Mouse (Mus musculus) spleen, postnatal 4 days (tissue): Measurements from ENCODE around the gene B9d2.

Source experiments
- DNase-seq, 2 experiments: peaks; one replicate each; pipeline ENCODE4 v3.0.0; 2022; ENCODE audit warnings: low spot score in 2 of 2

The B9d2 gene

GRCm38 (mm10) chr7:25680514-25681258, at the start of gene B9d2:
B9d2 (plus strand) TSS chr7:25680780.
- peak; percentile 99 to 100 for DNase-seq

DNA sequence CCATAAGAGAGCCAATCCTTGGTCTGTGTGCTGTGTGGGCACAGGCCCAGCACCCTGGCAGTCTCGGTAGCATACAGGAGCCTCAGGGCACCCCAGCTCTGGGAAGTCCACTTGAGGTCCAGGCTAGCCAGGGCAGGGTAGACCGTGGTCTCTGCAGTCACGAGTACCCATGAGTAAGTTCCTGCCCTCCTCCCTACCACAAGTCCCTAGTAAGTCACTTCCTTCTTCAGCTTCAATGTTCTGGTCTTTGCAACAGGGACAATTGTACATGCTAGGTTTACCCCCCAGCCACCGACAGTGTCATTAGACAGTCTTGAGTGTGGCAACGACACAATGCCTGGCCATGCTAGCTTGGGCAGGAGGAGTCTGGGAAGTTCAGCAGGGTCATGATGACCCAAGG, 47.9 kb upstream of the B9d2 start:
- no peak for DNase-seq

DNA sequence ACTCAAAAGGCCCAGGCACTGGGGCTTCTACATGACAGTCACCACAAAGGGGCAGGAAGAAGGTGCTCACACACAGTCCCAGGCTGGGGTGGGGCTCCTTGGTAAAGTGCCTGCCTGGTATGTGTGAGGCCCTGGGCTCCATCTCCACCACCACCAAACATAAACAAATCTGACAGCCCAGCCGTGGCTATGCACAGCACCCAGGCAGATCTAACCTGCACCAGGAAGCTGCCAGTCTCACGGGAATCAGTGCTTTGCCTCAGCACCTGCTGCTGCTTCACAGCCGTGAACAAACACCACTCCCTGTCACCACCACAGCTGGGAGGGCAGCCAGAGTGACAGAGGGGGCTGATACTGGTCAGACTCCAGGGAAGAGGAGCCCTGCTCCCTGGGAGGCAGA, 44.2 kb upstream of the B9d2 start:
- peak; percentile 68 to 78 for DNase-seq

GRCm38 (mm10) chr7:25637099-25637498, 43.5 kb upstream of the B9d2 start:
- no peak for DNase-seq

GRCm38 (mm10) chr7:25639754-25640153, 40.8 kb upstream of the B9d2 start:
- DNase-seq = no peak

DNA sequence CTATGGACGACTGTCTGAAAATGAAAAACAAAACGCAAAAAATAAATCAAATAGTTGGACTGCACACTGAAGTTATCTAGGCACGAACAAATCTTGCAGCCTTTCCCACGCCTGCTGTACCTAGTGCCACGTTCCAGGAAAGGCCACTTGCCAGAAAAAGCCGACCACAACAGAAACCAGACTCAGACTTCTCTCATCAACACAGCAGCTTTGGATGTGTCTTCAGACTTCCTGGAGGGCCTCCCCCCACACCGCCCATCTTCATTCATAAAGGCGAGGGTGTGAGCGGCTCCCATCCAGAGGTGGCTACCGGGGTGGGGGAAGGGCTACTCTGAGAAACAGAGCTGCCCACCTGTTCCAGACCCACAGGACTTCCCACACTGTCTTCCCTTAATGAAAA, 36.4 kb upstream of the B9d2 start:
- DNase-seq = no peak

DNA sequence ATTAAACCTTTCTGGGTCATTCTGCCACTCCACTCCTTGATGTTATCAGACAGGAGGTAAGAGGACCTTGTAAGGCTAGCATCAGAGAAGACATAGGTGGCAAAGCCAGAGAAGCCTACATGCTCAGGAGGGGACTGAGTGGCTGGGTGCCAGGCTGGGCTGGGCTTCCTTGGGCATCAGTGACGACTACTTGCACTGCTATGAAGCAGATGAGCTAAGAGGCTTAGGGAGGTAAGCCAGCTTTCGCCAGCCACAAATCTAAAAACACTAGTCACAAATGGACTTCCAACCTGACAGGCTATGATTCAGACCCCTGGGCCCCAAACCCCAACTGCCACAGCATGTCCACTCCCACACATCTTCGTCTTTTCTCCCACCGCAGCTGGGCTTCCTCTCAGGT, 35.9 kb upstream of the B9d2 start:
- no peak for DNase-seq

DNA sequence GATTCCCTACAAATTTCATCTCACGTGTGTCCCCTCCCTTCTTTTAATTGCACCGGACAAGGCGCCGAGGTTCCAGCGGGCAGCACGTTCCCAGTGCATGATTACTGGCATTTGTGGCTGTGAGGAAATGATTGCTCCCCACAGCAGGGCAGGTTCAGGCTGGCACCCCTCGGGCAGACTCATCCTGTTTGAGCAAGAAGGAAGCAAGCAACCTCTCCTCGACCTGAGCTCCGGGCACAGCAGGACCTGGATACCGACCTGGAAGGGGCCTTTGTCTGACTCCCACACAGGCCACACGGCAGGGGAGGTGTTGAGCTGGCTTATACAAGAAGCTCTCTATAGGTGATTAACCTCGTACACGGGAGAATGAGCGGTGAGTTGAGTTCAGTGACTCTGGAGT, 35.5 kb upstream of the B9d2 start:
- no peak for DNase-seq

DNA sequence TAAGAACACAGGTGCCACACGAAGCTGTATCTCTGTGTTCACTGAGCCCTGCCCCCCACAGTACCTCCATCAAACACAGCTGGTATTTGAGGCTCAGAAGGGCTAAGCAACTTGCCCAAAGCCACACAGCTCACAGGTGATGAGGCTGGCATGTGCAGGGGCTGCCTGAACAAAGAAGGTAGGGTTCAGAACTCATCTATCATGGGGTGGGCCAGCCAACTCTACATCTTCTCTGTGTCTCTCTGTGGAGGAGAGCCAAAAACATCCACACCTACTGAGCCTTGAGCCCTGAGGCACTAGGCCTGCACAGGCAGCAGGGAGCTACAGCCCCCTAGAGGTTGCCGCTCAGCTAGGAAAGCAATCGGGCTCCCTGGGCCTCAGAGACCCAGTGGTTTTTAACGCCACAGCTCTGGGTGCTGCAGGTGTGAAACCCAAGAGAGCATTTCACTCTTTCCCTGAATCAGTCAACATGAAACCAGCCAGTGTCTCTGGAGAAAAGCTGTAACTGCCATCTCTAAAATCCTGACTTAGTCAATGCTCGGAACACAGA, 32.9 kb upstream of the B9d2 start:
- peak in 1 of 2 experiments; percentile 58 for DNase-seq

GRCm38 (mm10) chr7:25649839-25650238, 30.7 kb upstream of the B9d2 start:
- DNase-seq = no peak

DNA sequence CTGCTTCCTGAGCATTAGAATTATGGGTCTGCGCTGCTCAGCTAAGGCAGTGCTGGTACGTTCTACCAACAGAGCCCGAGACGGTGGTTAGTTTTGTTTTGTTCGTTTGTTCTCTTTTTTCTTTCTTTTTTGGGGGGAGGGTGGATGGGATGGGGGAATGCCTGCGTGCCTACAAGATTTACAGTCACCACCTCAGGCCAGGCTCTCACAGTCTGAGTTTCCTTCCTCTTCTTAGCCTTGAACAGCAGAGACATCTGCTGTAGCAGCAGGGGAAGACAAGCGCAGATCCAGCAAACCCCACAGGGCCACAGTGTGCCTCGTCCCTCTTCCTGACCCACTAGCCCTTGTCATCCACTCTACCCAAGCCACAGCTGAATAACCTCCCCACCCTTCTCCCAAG, 29.3 kb upstream of the B9d2 start:
- DNase-seq = peak; percentile 51 to 74

GRCm38 (mm10) chr7:25652244-25652759, 28.3 kb upstream of the B9d2 start:
- peak in 1 of 2 experiments; percentile 61 for DNase-seq

GRCm38 (mm10) chr7:25655601-25656428, 24.8 kb upstream of the B9d2 start:
- no peak for DNase-seq

DNA sequence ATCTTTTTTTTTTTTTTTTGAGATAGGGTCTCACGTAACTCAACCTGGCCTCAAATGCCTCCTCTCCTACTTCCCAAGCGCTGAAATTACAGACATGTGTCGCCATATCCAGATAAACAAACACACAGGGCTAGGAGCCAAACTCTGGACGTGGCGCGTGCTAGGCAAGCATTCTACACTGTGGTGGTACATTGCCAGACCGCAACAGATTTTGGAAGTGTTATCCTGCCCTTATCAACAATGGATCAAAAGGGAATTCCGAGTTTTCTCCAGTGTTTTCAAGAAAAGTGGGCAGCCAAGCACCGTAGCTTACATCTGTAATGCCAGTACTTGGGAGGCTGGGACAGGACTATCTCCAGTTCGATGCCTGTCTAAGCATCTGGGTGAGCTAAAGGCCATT, 22.8 kb upstream of the B9d2 start:
- DNase-seq = no peak

GRCm38 (mm10) chr7:25658657-25659472, 21.7 kb upstream of the B9d2 start, which contains the start of the genes Bckdha and Exosc5:
Bckdha (minus strand) TSS chr7:25658981.
Exosc5 (plus strand) TSS chr7:25659164.
- peak; percentile 98 to 99 for DNase-seq

- DNase-seq = no peak
These were observed 14.2 kb upstream of the B9d2 start for GRCm38 (mm10) chr7:25666381-25666780.

DNA sequence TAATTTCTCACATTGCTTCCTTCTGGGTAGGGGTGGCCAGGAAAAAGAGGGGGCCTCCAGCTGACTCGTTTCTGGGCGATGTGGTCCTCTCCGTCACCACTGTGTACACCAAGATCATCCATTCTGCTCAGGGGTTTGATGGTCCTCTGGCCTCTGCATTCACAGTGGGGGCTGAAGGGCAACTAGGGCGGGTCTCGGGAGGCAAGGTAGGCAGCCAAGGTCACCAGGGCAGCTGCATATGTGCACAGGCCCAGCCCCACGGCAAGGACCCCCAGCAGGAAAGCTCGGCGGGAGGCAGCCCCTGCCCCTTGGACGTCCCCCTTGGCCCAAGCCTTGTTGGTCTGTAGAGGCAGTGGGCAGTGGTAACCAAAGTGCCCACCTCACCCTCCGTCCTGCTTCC, 11.4 kb upstream of the B9d2 start:
- no peak for DNase-seq

GRCm38 (mm10) chr7:25669631-25670030, 10.9 kb upstream of the B9d2 start:
- no peak for DNase-seq

- DNase-seq = no peak
These were observed 10.5 kb upstream of the B9d2 start for GRCm38 (mm10) chr7:25670096-25670495.

DNA sequence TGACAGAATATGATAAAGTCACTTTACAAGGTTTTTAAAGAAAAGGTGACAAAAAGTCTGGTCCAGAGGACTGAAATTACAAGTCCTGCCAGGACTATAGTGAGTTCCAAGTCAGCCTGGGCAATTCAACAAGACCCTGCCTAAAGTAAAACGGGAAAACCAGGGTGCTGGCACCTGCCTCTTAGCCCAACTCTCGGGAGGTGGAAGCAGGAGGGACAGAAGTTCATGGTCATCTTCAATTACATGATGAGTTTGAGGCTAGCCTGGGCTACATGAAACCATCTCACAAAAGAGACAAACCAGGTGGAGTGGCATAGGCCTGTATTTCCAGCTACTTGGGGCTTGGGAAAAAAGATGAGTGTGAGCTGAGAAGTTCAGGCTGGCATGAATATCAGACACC, 8.9 kb upstream of the B9d2 start:
- no peak for DNase-seq

DNA sequence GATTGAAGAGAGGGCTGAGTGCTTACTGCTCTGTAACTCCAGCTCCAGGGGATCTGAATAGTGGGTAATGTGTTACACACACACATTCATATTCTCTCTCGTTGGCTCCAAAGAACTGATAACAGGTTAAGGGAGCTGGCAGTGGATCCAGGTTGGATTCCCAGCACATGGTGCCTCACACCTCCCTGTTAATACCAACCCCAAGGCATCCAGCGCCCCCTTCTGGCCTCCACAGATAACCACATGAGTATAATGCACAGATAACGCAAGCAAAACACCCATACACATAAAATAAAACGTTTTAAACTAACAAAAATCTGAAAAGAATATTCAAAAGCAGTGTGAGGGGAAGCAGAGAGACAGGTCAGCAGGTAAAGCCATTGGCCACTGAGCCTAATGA, 8.1 kb upstream of the B9d2 start:
- no peak for DNase-seq

- DNase-seq = no peak
These were observed 6.3 kb upstream of the B9d2 start for GRCm38 (mm10) chr7:25674297-25674696.
